Mouse (Mus musculus): ENCODE results near the gene Mov10. TPM values are rescaled to one million over a fixed set of nuclear protein-coding genes. Genes with fewer than 3 reads are reported as not detected.
A peak's percentile ranks its signal among the peaks of the same experiment; 100 is the strongest.

The Mov10 gene
- polyA plus RNA-seq, 1 experiment from 2014 or later = 9.7 TPM

DNA sequence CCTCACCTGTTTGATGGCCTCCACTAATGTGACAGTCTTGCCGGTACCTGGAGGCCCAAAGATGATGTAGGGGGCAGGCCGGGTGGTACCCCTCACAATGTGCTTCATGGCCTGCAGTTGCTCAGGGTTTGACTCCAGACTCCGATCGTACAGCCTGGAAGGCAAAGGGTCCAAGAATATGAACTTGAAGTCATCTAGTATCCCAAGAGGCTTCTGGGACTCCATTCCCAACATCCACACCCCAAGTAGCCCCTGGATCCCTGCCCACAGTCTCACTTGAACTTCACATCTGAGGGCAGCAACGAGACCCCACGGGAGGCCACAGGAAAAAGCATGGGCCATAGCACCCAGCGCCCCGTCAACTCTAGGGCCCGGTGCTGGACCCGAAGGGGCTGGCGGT is 17.7 kb downstream of the Mov10 start:
- WGBS = 92% methylated on average over 11 of the region's 11 CpGs
- ATAC-seq (replicated peaks) = no peak
- H3K4me1 ChIP-seq = no peaks in the 10 kb centered on the region
- H3K36me3 ChIP-seq (replicated peaks) = no peaks in the 10 kb centered on the region
- no peak overlapping the region for H3K9ac ChIP-seq
- no peak overlapping the region for H3K4me2 ChIP-seq
- H3K4me3 ChIP-seq = no peak overlapping the region
- H3K27ac ChIP-seq = no peak overlapping the region
- no peaks in the 10 kb centered on the region for H3K27me3 ChIP-seq (replicated peaks)
- H3K9me3 ChIP-seq = no peaks in the 10 kb centered on the region

DNA sequence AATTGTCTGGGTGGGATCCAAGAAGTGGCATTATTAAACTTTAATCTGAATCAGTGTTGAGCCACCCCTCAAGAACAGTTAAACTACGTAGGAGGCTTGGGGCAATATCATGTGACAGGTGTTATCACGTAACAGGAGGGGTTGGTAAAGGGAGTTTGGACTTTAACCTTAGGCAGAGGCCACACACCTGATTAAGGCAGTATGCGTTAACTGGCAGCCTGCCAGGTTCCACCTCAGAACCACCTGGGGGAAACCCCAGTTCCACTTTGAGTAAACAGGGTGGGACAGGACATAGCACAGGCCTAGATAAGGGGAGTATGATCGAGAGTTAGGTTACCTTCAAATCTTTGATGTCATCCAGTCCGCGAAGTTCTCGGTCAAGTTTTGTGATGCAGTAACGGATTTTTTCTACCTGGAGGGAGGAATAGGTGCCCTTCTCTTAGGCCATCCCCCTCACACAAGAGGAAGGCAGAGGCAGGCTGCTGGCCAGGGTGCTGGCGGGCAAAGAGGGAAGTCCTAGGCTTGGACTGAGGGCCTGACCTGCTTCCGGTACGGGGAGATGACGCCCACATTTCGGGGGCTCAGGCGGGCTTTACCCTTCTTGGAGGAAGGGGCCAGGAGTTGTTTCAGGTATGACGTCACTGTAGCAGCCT is 21.8 kb downstream of the Mov10 start:
- Histone ChIP-seq H3K4me2 (no peak overlapping the region), H3K9me3 (no peaks in the 10 kb centered on the region), H3K27ac (no peak overlapping the region), H3K36me3 (replicated peaks) (no peaks in the 10 kb centered on the region), H3K9ac (no peak overlapping the region), H3K27me3 (replicated peaks) (no peaks in the 10 kb centered on the region), H3K4me3 (no peak overlapping the region), H3K4me1 (peaks cover 7% of the 10 kb centered on the region)
- WGBS = 88% methylated on average over 15 of the region's 15 CpGs
- ATAC-seq (replicated peaks) = no peak

DNA sequence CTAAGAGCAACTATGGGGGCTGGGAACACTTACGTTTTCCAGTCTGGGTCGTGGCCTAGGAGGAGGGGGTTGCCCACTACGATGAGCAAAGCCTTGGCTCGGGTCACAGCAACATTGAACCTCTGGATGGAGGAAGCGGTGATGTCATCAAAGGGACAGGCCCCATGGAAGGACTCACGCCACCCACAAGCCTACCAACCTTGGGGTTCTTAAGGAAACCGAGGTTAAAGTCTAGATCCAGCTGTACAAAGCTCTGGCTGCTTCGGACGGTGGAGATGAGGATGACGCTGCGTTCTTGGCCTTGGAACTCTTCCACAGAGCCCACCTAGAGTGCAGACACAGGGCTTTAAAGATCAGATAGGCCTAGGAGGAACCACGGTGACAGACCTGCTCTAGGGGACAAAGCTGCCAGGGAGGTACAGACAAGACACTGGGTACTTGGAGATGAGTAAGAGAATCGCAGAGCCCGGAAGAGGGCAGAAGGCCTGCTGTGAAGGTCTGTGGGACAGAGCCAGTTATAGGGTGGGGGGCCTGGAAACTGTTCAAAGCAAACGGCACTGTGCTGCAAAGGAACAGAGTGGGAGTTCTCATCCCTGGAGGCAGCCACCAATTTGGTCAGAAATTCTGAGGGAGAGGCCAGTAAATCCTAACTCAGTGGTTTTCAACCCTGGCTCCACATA is 22.6 kb downstream of the Mov10 start:
- 75% methylated on average over 15 of the region's 15 CpGs for WGBS
- Histone ChIP-seq H3K27ac (no peak overlapping the region), H3K36me3 (replicated peaks) (no peaks in the 10 kb centered on the region), H3K4me2 (no peak overlapping the region), H3K4me3 (no peak overlapping the region), H3K27me3 (replicated peaks) (no peaks in the 10 kb centered on the region), H3K9me3 (no peaks in the 10 kb centered on the region), H3K9ac (no peak overlapping the region), H3K4me1 (peaks cover 7% of the 10 kb centered on the region)
- no peak for ATAC-seq (replicated peaks)

DNA sequence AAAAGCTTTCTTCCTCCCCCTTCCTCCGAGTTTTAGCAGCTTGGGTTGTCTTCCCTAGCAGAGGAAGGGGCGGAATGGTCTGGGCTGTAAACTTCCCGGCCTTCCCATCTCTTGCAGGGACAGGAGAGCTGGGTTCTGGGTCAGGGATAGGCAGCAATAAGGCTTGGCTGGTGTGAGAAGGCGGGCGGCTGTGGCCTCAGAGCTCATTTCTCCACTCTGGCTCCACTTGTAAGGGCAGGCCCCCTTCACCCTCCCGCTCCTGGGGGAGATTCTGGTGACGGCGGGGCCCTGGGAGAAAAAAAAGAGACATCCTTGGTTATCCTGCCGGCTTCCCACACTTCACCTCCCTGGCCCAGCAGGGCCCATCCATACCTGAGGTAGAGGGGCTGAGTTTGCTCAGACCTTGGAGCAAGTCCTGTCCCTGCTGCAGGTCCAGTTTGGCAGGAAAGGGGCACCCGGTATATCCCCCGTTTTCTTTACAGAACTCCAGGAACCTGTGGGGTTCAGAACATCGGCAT is 23.4 kb downstream of the Mov10 start:
- H3K27ac ChIP-seq = no peak overlapping the region
- no peak overlapping the region for H3K9ac ChIP-seq
- no peaks in the 10 kb centered on the region for H3K9me3 ChIP-seq
- WGBS = 76% methylated on average over 12 of the region's 12 CpGs
- ATAC-seq (replicated peaks) = no peak
- H3K36me3 ChIP-seq (replicated peaks) = no peaks in the 10 kb centered on the region
- no peak overlapping the region for H3K4me2 ChIP-seq
- no peaks in the 10 kb centered on the region for H3K27me3 ChIP-seq (replicated peaks)
- H3K4me1 ChIP-seq = peaks cover 7% of the 10 kb centered on the region
- H3K4me3 ChIP-seq = no peak overlapping the region

DNA sequence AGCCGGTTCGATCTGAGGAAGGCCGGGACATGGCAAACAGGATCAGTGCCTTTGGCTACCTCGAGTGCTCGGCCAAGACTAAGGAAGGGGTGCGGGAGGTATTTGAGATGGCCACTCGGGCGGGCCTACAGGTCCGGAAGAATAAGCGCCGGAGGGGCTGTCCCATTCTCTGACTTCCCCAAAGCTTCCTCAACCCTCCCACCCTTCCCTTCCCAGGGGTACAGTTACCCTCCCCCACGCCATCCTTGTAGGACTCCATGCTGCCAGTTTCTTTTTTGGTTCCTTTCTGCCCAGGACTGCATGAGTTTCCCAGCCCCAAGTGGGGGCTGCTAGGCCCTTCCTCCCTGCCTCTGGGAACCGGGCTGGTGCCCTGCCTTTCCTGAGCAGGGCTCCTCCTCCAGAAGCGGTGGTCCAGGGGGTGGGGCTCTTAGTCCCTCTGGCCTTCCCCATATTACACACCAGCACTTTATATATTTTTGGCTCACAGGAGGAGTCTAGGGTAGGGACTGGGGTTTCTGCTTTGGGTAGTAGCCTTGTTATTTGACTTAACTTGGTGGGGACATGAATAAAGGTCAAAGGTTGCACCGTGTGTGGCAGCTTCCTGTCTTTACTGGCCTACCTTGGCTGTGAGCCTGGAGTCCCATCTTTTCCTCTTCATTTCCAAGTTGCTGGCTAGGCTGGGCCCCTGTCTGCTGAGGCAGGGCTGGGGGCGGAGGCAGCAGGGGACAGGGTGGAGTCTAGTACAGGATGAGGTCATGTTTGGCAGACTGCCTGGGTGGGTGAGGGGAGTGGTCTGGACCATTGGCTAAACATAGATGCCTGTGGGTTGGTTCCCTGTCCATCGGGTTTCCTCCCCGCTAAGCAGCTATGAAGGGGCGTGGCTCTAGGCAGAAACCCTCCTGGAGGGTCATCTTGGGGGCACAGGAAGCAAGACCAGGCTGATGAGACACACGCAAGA is 24.2 kb downstream of the Mov10 start:
- 60% methylated on average over 20 of the region's 20 CpGs for WGBS
- no peak overlapping the region for H3K4me2 ChIP-seq
- H3K36me3 ChIP-seq (replicated peaks) = no peaks in the 10 kb centered on the region
- H3K27ac ChIP-seq = peak overlapping the region; percentile 36; the same call in 1 of the 2 replicates
- H3K4me1 ChIP-seq = peaks cover 7% of the 10 kb centered on the region
- H3K27me3 ChIP-seq (replicated peaks) = peaks cover 7% of the 10 kb centered on the region; the same call in 1 of the 2 replicates
- no peaks in the 10 kb centered on the region for H3K9me3 ChIP-seq
- peak; percentile 71 for ATAC-seq (replicated peaks)
- H3K4me3 ChIP-seq = no peak overlapping the region
- no peak overlapping the region for H3K9ac ChIP-seq

DNA sequence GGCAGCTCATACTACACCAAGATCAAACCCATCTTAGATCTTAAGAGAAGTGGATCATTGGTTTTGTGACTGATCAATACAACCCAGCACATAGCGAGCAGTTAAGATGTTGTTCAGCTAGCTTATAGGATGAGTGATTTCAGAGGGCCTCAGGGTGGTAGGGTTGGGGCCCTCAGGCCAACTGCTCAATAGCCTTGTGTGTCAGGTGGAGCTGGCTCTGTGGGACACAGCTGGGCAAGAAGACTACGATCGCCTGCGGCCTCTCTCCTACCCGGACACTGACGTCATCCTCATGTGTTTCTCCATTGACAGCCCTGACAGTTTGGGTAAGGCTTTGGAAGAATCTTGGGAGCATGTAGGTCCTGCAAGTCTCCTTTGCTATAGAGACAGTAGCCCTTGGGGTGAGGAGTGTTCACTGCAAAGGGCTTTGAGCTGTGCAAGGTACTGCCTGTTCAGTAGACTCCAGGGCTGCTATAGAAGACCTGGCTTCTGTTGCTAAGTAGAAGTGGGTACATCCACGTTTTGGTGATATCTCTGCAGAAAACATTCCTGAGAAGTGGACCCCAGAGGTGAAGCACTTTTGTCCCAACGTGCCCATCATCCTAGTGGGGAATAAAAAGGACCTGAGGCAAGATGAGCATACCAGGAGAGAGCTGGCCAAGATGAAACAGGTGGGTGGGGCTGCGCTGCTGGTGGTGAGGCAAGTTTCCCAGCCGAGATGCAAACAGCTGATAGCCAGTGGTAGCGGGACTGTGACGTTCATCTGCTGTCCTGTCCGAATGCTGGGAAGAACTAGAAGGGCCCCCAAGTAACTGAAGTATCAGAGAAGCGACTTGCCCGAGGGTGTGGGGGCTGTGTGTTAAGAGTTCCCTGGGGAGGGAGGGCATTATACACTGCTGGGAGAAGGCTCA is 25.7 kb downstream of the Mov10 start:
- Histone ChIP-seq H3K4me1 (peaks cover 16% of the 10 kb centered on the region), H3K36me3 (replicated peaks) (no peaks in the 10 kb centered on the region), H3K4me3 (no peak overlapping the region), H3K27me3 (replicated peaks) (peaks cover 20% of the 10 kb centered on the region), H3K9me3 (no peaks in the 10 kb centered on the region), H3K9ac (no peak overlapping the region), H3K4me2 (no peak overlapping the region), H3K27ac (no peak overlapping the region)
- 77% methylated on average over 15 of the region's 15 CpGs for WGBS
- no peak for ATAC-seq (replicated peaks)

DNA sequence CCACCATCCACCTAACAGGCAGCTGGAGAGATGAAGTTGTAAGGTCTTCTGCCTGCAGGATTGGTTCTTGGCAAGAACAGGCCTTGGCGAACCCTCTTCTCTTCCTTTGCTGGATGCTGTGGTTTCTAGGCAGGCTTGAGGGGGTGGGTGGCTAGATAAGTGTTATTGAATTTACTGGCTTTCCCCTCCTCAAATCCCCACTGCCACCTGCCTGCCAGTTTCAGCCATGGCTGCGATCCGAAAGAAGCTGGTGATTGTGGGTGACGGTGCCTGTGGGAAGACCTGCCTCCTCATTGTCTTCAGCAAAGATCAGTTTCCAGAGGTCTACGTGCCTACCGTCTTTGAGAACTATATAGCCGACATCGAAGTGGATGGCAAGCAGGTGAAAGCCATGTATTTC is 26.7 kb downstream of the Mov10 start:
- ATAC-seq (replicated peaks) = no peak
- H3K4me2 ChIP-seq = no peak overlapping the region
- H3K4me1 ChIP-seq = peaks cover 16% of the 10 kb centered on the region
- H3K27me3 ChIP-seq (replicated peaks) = peaks cover 21% of the 10 kb centered on the region
- H3K9ac ChIP-seq = no peak overlapping the region
- H3K36me3 ChIP-seq (replicated peaks) = no peaks in the 10 kb centered on the region
- H3K4me3 ChIP-seq = no peak overlapping the region
- H3K9me3 ChIP-seq = no peaks in the 10 kb centered on the region
- WGBS = 91% methylated on average over 8 of the region's 8 CpGs
- no peak overlapping the region for H3K27ac ChIP-seq

DNA sequence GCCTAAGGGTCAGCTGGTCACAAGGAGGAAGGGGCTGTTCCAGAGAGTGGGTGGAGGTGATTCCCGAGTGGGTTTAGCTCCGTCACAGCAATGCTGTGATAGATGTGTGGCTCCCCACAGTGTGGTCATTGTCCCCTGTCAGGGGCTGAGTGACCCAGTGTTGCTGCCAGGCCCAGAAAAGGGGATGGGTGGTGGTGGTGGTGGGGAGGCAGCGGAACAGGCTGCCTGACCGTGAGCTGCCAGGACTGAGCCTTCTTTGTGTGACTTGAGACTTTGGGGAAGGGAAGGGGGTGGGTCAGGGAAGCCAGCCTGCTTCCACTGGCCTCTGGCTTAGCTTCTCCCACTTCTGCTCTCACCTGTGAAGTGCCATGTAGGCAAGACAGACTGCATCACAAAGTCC is 27.3 kb downstream of the Mov10 start:
- no peak overlapping the region for H3K9ac ChIP-seq
- H3K27me3 ChIP-seq (replicated peaks) = peaks cover 21% of the 10 kb centered on the region
- no peaks in the 10 kb centered on the region for H3K9me3 ChIP-seq
- H3K27ac ChIP-seq = no peak overlapping the region
- H3K4me2 ChIP-seq = peak overlapping the region; percentile 97; the same call in 1 of the 2 replicates
- peaks cover 16% of the 10 kb centered on the region for H3K4me1 ChIP-seq
- WGBS = 14% methylated on average over 4 of the region's 4 CpGs
- H3K4me3 ChIP-seq = no peak overlapping the region
- no peak for ATAC-seq (replicated peaks)
- no peaks in the 10 kb centered on the region for H3K36me3 ChIP-seq (replicated peaks)

DNA sequence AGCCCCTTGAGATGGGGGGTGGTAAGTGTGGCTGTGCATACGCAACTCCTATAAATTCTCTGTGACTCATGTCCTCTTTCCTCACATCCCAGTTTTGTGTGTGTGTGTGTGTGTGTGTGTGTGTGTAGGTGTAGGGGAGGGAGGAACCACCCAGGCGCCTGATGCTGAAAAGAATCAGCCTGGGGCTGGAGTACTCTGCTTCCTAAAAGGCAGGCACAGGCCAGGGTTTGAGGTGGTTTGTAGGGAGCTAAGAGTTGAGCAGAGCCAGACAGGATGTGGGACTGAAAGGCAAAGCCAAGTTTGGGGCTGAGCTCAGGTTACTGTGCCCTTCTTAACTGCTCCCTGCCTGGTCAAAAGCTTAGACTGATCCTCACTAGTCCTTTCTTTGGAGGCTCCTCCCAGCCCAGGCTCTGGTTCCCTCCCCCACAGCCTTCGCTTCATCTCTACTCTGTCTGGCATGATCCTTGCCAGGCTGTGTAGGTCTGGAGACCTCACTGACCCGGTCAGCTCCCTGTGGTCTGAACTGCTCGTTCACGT is 27.9 kb downstream of the Mov10 start:
- Histone ChIP-seq H3K27ac (no peak overlapping the region), H3K9ac (no peak overlapping the region), H3K9me3 (no peaks in the 10 kb centered on the region), H3K4me3 (no peak overlapping the region), H3K4me1 (peaks cover 16% of the 10 kb centered on the region), H3K27me3 (replicated peaks) (peaks cover 21% of the 10 kb centered on the region), H3K4me2 (peak overlapping the region; percentile 97), H3K36me3 (replicated peaks) (no peaks in the 10 kb centered on the region)
- no peak for ATAC-seq (replicated peaks)
- WGBS = 30% methylated on average over 6 of the region's 6 CpGs

DNA sequence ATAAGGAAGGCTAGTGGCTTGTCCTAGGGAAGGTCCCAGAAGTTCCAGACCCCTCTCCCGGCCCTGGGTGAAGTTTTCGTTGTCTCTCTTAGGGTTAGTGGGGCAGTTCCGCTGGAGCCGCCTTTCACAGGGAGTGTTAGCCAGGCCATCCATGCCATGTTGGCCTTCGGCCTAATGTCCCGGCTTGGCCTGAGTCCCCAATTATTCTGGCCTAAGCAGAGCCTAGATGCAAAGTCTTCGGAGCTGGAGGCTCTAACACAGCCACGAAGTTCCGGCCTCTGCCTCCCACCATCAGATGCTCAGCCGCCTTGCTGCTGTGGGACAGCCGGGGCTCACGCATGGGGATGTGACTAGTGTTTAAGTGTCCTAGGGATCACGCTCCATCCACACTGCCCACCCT is 28.5 kb downstream of the Mov10 start:
- Histone ChIP-seq H3K4me1 (peaks cover 16% of the 10 kb centered on the region), H3K27ac (no peak overlapping the region), H3K4me2 (peak overlapping the region; percentile 97), H3K4me3 (peak overlapping the region; percentile 52), H3K27me3 (replicated peaks) (peaks cover 22% of the 10 kb centered on the region), H3K9me3 (no peaks in the 10 kb centered on the region), H3K9ac (no peak overlapping the region), H3K36me3 (replicated peaks) (no peaks in the 10 kb centered on the region)
- WGBS = 31% methylated on average over 13 of the region's 13 CpGs
- no peak for ATAC-seq (replicated peaks)

DNA sequence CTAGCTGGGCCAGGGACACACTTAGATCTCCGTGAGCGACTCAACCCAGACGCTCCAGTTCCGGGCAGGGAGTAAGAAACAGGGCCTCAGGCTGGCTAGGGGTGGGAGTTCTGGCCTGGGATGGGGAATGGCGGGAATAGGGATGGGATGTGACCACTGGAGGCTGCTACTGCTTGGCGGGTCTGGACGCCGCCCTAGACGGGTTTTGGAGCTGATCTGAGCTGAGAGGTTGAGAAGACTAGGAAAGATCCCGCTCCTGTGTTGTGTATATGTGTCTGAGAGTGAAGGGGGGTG is 29.1 kb downstream of the Mov10 start:
- peak; percentile 27 for ATAC-seq (replicated peaks)
- Histone ChIP-seq H3K36me3 (replicated peaks) (no peaks in the 10 kb centered on the region), H3K4me3 (peak overlapping the region; percentile 52), H3K27ac (no peak overlapping the region), H3K4me2 (peak overlapping the region; percentile 97), H3K9ac (peak overlapping the region; percentile 46), H3K9me3 (no peaks in the 10 kb centered on the region), H3K4me1 (peaks cover 12% of the 10 kb centered on the region), H3K27me3 (replicated peaks) (peaks cover 27% of the 10 kb centered on the region)
- 6% methylated on average over 10 of the region's 10 CpGs for WGBS
